Mouse (Mus musculus) C2C12 (cell line): ENCODE measurements at regions not wholly inside any gene's neighbourhood (a gene's known extent, or its start where the extent isn't known, plus 50 kb on each side); places are given as distances from the start of the nearest gene placed in this dataset.
A peak's percentile ranks its signal among the peaks of the same experiment; 100 is the strongest.

Experiments used
- H3K27me3 ChIP-seq: one replicate; pipeline ENCODE4 v1.6.1; 2011; ENCODE audit not compliant: control insufficient read depth, insufficient read depth, insufficient read length
- H3K36me3 ChIP-seq: one replicate; pipeline ENCODE4 v1.6.1; 2011; ENCODE audit not compliant: control insufficient read depth, insufficient read depth
- H3K4me3 ChIP-seq: one replicate; pipeline ENCODE4 v1.5.1; 2011; ENCODE audit warnings: mild to moderate bottlenecking, control low read depth; ENCODE audit not compliant: poor library complexity, insufficient read depth, severe bottlenecking
- H3K79me2 ChIP-seq: one replicate; pipeline ENCODE4 v1.6.1; 2011; ENCODE audit not compliant: control insufficient read depth, insufficient read depth
- H3K79me3 ChIP-seq: one replicate; pipeline ENCODE4 v1.6.1; 2011; ENCODE audit warnings: low read depth, control low read depth
- H3ac ChIP-seq: one replicate; pipeline ENCODE3; 2011; ENCODE audit warnings: low read depth; ENCODE audit not compliant: control insufficient read depth, insufficient read length
- CEBPB ChIP-seq: IDR thresholded peaks from one replicate; pipeline ENCODE4 v1.6.1; 2011; ENCODE audit warnings: low read depth, mild to moderate bottlenecking, control low read depth, moderate library complexity
- CTCF ChIP-seq: IDR thresholded peaks from one replicate; pipeline ENCODE4 v1.5.1; 2011; ENCODE audit not compliant: control insufficient read depth, insufficient read depth, insufficient read length
- FOSL1 ChIP-seq: IDR thresholded peaks from one replicate; pipeline ENCODE4 v1.8.0; 2011; ENCODE audit warnings: mild to moderate bottlenecking, low read length; ENCODE audit not compliant: poor library complexity, insufficient read depth, severe bottlenecking
- MAX ChIP-seq: IDR thresholded peaks from one replicate; pipeline ENCODE4 v1.6.1; 2011; ENCODE audit warnings: mild to moderate bottlenecking, control low read depth
- MYOD1 ChIP-seq: IDR thresholded peaks from one replicate; pipeline ENCODE4 v1.6.1; 2011; ENCODE audit warnings: low read depth; ENCODE audit not compliant: control insufficient read depth, insufficient read length
- MYOG ChIP-seq: IDR thresholded peaks from one replicate; pipeline ENCODE4 v1.6.1; 2011; ENCODE audit not compliant: control insufficient read depth, insufficient read length; ENCODE audit errors: extremely low read depth
- USF1 ChIP-seq: IDR thresholded peaks from one replicate; pipeline ENCODE4 v1.6.1; 2011; ENCODE audit warnings: low read depth, mild to moderate bottlenecking, control low read depth, moderate library complexity

- H3K4me3 ChIP-seq = no peak overlapping the region
- no peaks in the 10 kb centered on the region for H3K36me3 ChIP-seq
- no peaks in the 10 kb centered on the region for H3K79me2 ChIP-seq
- H3K27me3 ChIP-seq = no peaks in the 10 kb centered on the region
- H3K79me3 ChIP-seq = no peaks in the 10 kb centered on the region
- TF ChIP-seq USF1 = no peak
- no peak for TF ChIP-seq MYOG
- TF ChIP-seq MAX = no peak
- TF ChIP-seq MYOD1 = no peak
- H3ac ChIP-seq = no peak overlapping the region
Observed at GRCm38 (mm10) chr2:166408009-166408408, 252.5 kb upstream of the Sulf2 start.

DNA sequence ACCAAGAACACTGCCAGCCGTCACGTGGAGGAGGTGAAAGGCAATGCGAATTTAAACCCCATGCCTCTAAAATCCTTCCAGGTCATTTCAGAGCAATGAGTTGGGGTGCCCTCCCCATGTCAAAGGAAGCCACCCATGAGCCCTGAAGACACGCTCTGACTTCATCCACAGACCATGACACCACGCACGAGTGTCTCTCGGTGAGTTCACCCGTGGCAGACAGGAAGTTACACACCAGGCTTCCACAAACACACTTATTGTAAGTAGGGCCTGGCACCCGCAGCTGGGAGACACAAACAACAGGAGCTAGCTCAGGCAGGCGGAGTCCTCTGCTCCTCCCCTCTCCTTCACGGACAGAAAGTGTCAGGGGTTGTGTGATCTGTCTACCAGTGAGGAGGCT is 251.4 kb upstream of the Sulf2 start:
- H3K79me2 ChIP-seq = no peaks in the 10 kb centered on the region
- TF ChIP-seq USF1 (no peak), MYOD1 (no peak), CTCF (no peak), FOSL1 (no peak), MYOG (no peak), MAX (no peak), CEBPB (no peak)
- no peaks in the 10 kb centered on the region for H3K79me3 ChIP-seq

GRCm38 (mm10) chr2:166403319-166403718 is 247.9 kb upstream of the Sulf2 start:
- Histone ChIP-seq H3K27me3 (no peaks in the 10 kb centered on the region), H3K79me3 (no peaks in the 10 kb centered on the region), H3K36me3 (no peaks in the 10 kb centered on the region), H3K4me3 (no peak overlapping the region), H3K79me2 (no peaks in the 10 kb centered on the region), H3ac (no peak overlapping the region)
- TF ChIP-seq USF1 (peak; percentile 19), FOSL1 (no peak)

More for the DNA sequence above, 251.4 kb upstream of the Sulf2 start:
- no peak overlapping the region for H3K4me3 ChIP-seq
- H3K36me3 ChIP-seq = no peaks in the 10 kb centered on the region
- no peaks in the 10 kb centered on the region for H3K27me3 ChIP-seq
- H3ac ChIP-seq = no peak overlapping the region

GRCm38 (mm10) chr2:166401860-166402259 is 246.4 kb upstream of the Sulf2 start:
- Histone ChIP-seq H3K36me3 (no peaks in the 10 kb centered on the region), H3K4me3 (no peak overlapping the region), H3K27me3 (no peaks in the 10 kb centered on the region), H3K79me2 (no peaks in the 10 kb centered on the region), H3K79me3 (no peaks in the 10 kb centered on the region), H3ac (no peak overlapping the region)
- TF ChIP-seq MAX (no peak), MYOG (no peak), CTCF (no peak), FOSL1 (no peak), MYOD1 (no peak), CEBPB (no peak), USF1 (no peak)

DNA sequence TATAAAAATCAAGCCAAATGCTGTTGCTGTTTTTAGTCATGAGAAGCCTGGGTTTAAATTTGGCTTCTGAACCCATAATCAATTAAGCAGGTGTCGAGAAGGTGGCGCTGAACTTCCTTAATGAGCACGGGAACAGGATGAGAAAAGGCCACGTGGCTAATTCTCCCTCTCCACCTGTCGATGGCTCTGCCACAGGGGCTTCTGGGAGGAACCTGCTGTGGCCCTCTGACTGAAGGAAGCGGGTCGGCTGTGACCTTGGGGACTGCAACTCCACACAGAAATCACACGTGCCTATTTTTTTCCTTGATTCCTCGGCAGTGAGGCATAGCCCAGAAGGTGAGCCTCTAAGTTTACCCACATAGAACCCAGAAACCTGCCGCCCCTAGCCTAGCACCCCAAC is 244.8 kb upstream of the Sulf2 start:
- H3K4me3 ChIP-seq = no peak overlapping the region
- no peak for TF ChIP-seq CTCF
- no peak for TF ChIP-seq USF1
- no peak for TF ChIP-seq FOSL1
- TF ChIP-seq MAX = no peak
- no peak for TF ChIP-seq MYOG
- no peak for TF ChIP-seq MYOD1
- TF ChIP-seq CEBPB = no peak
- no peak overlapping the region for H3ac ChIP-seq
- H3K79me2 ChIP-seq = no peaks in the 10 kb centered on the region
- H3K27me3 ChIP-seq = no peaks in the 10 kb centered on the region
- H3K36me3 ChIP-seq = no peaks in the 10 kb centered on the region
- no peaks in the 10 kb centered on the region for H3K79me3 ChIP-seq

- Histone ChIP-seq H3ac (no peak overlapping the region), H3K4me3 (no peak overlapping the region), H3K79me3 (no peaks in the 10 kb centered on the region), H3K36me3 (no peaks in the 10 kb centered on the region), H3K79me2 (no peaks in the 10 kb centered on the region), H3K27me3 (no peaks in the 10 kb centered on the region)
- TF ChIP-seq MAX = peak; percentile 24
- no peak for TF ChIP-seq USF1
Observed at GRCm38 (mm10) chr2:166399140-166399830, 243.8 kb upstream of the Sulf2 start.
